8 mouse cellular contexts compared by ENCODE assay signal in the genomic region with DNA sequence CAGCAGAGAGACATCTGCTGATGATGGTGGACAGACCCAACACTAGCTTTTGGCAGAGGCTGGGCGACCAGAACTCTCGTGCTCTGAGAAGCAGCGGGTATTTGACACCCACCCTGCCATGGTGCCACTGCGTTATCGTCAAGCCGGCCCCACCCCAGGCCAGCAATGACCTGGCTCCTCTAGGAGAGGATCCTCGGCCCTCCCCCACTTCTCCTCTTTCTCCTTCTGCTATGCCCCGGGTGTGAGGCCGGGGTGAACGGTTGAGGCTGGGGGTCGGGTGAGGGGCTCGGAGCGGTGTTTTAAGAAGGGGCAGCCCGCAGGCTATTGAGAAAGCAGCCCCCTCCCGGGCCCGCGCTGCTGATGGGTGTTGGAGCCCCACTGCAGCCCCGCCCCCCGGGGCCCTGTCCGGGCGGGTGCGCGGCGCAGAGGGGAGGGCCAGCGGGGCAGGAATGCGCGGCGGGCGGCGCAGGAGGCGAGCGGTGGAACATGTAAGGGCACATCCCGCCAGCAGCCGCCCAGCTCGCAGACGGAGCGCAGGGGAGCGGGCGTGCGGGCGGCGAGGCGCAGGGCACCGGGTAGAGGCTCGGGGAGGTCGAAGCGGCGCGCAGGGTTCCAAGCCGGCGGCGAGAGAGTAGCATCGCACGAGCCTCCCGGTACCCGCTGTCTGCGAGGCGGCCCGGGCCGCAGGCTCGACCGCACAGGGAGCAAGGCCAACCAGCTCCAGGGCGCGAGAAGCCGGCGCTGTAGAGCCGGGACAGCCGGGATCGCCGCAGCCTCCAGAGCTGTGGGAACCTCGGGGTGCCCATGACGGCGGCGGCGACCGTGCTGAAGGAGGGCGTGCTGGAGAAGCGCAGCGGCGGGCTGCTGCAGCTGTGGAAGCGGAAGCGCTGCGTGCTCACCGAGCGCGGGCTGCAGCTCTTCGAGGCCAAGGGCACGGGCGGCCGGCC. TPM values are rescaled to one million over a fixed set of nuclear protein-coding genes. Genes with fewer than 3 reads are reported as not detected.
DNase-seq lines count a peak whose midpoint lies in the region; ATAC-seq and TF ChIP-seq lines count a peak whose summit lies in the region.

A gene (plus strand): TSS at position 475 of the 947 bp plus-strand sequence.

- peak; percentile 88 for ATAC-seq in forebrain, embryonic 13.5 days

- peak; percentile 26 for DNase-seq in CD8-positive naive resting alpha-beta T cell, adult 2 months (ENCODE audit: low read depth in 2 of 2, low spot score in 2 of 2)
- peak; percentile 86 to 91 for DNase-seq in heart, postnatal 10 days
- DNase-seq in kidney, postnatal 4 days, result peak; percentile 86 to 92
- peak; percentile 74 for DNase-seq in lung, adult 2 months
- DNase-seq in ovary, adult 18-20 months (ENCODE audit: low spot score), result peak; percentile 58
- DNase-seq in thymus, postnatal 25 days, result peak; percentile 69

- H3K9me3 ChIP-seq in forebrain, embryonic 13.5 days (replicated peaks), result no peaks in the 10 kb centered on the region

- no peaks in the 10 kb centered on the region for H3K4me1 ChIP-seq in bone marrow, adult 2 months (ENCODE audit: control insufficient read depth, insufficient read depth, low read length)
- H3K4me1 ChIP-seq in forebrain, embryonic 13.5 days, result peaks cover 20% of the 10 kb centered on the region
- peaks cover 15% of the 10 kb centered on the region for H3K4me1 ChIP-seq in lung, adult 2 months (ENCODE audit: control insufficient read depth, insufficient read depth, low read length)

- peak within 1 kb of the TSS; percentile 86 for H3K9ac ChIP-seq in forebrain, embryonic 13.5 days

- peak; percentile 38; the same call in 1 of the 2 replicates for TF ChIP-seq POLR2A in bone marrow, adult 2 months (IDR thresholded peaks at IDR 0.05; ENCODE audit: borderline replicate concordance, control insufficient read depth, low read depth, low read length)
- peak; percentile 80 for TF ChIP-seq POLR2A in lung, adult 2 months (IDR thresholded peaks at IDR 0.05; ENCODE audit: borderline replicate concordance, extremely low read depth, low read depth, low read length)

- intact Hi-C loops in heart, postnatal 10 days (cut with DNase I), result loop anchor here (2.0 kb wide), 1 partner anchor 15 kb away; no protein-coding TSS in a partner anchor

- 2% methylated on average over 90 of the region's 90 CpGs for WGBS in bone marrow, adult 2 months
- WGBS in forebrain, embryonic 13.5 days, result under 1% methylated on average over 90 of the region's 90 CpGs
- WGBS in lung, adult 2 months, result 1% methylated on average over 90 of the region's 90 CpGs

- TF ChIP-seq CTCF in bone marrow, adult 2 months (IDR thresholded peaks at IDR 0.05; ENCODE audit: control insufficient read depth, insufficient read depth, low read length), result no peak
- no peak for TF ChIP-seq CTCF in lung, adult 2 months (IDR thresholded peaks at IDR 0.05; ENCODE audit: insufficient read depth, low read length)

- H3K27ac ChIP-seq in bone marrow, adult 2 months (ENCODE audit: control insufficient read depth, insufficient read depth, low read depth, low read length, poor library complexity), result no peak within 1 kb of the TSS
- H3K27ac ChIP-seq in forebrain, embryonic 13.5 days, result peak within 1 kb of the TSS; percentile 51

- H3K27me3 ChIP-seq in forebrain, embryonic 13.5 days, result peaks cover 9% of the 10 kb centered on the region

- H3K36me3 ChIP-seq in forebrain, embryonic 13.5 days (ENCODE audit: poor library complexity, severe bottlenecking), result no peaks in the 10 kb centered on the region

- peak within 1 kb of the TSS; percentile 96 for H3K4me2 ChIP-seq in forebrain, embryonic 13.5 days

- H3K4me3 ChIP-seq in bone marrow, adult 2 months (replicated peaks; ENCODE audit: control insufficient read depth, low read depth, low read length), result peak within 1 kb of the TSS; percentile 1
- H3K4me3 ChIP-seq in forebrain, embryonic 13.5 days, result peak within 1 kb of the TSS; percentile 62
- peak within 1 kb of the TSS; percentile 91 for H3K4me3 ChIP-seq in lung, adult 2 months (replicated peaks; ENCODE audit: extremely low read depth, low read depth, low read length)

RNA-seq across cellular contexts. Expression of the gene that starts here (rescaled TPM):
- polyA plus RNA-seq in bone marrow, adult 2 months (2011; ENCODE audit: insufficient read depth, insufficient read length, low replicate concordance, missing spikeins), result 7.6 TPM in 1 of 2 replicates, not detected in the other
- 12.1 TPM in 2 replicates for polyA plus RNA-seq in forebrain, embryonic 13.5 days (2015; fragmentation: Nextera tagmentation; extraction: Ambion mirVana)
- total RNA-seq in heart, postnatal 10 days (2021), result 10 to 100 TPM; 35.4 to 36.7 TPM
- polyA plus RNA-seq in lung, adult 2 months (2012; rRNA removed), result 98.6 and 156 TPM in 2 replicates

Comparison
In these comparisons a context has a peak if more than half of its experiments do, and no peak if none do; other contexts are left out.
1. DNase-seq: peak in every context shown above with its lines; median percentile 89 in kidney, postnatal 4 days; 88 in heart, postnatal 10 days; 74 in lung, adult 2 months; 69 in thymus, postnatal 25 days; 58 in ovary, adult 18-20 months; 26 in CD8-positive naive resting alpha-beta T cell, adult 2 months.
2. H3K4me3 ChIP-seq: peak in every context shown above with its lines; median percentile 91 in lung, adult 2 months; 62 in forebrain, embryonic 13.5 days; 1 in bone marrow, adult 2 months.